Mouse (Mus musculus): ENCODE data around the gene Smim17.

DNA sequence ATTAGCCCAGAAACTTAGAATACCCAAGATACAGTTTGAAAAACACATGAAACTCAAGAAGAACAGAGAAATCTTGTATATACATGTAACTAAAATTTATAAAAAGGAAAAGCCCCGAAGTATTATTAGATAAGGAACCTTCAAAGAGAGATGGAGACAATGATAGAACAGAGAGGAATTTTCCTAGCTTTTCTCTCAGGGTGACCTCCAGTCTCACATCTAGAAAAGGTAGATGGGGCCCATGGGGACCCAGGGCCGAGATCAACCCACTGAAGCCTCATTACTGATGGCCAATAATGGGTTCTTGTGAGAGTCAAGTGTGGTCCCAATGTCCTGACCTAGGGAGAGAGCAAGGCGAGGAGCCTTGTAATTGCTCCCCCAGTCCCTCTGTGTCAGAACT is 39.9 kb downstream of the Smim17 start, which contains the start of gene Olfr1344:
- TF ChIP-seq CTCF (IDR thresholded peaks at IDR 0.05; ENCODE audit: low read depth) (no peak), EP300 (IDR thresholded peaks at IDR 0.05; ENCODE audit: low read depth) (no peak)

Data from liver, postnatal 0 days (tissue).